Mouse (Mus musculus) layer of hippocampus, adult 18-20 months (tissue): Measurements from ENCODE around the gene Srrm3. TPM values are rescaled to one million over a fixed set of nuclear protein-coding genes. Genes with fewer than 3 reads are reported as not detected.
A peak's percentile ranks its signal among the peaks of the same experiment; 100 is the strongest.

ENCODE experiments used
- DNase-seq, 2 experiments: peaks; one replicate each; pipeline ENCODE4 v3.0.0; 2022; ENCODE audit warnings: low spot score in 2 of 2
- total RNA-seq, 2 experiments: library from RNA; stranded (reverse); gene quantifications; 2 replicates each; pipeline ENCODE4 v1.2.3; 2021

Gene Srrm3
- total RNA-seq, 2 experiments from 2014 or later = 75.2 to 77.7 TPM

DNA sequence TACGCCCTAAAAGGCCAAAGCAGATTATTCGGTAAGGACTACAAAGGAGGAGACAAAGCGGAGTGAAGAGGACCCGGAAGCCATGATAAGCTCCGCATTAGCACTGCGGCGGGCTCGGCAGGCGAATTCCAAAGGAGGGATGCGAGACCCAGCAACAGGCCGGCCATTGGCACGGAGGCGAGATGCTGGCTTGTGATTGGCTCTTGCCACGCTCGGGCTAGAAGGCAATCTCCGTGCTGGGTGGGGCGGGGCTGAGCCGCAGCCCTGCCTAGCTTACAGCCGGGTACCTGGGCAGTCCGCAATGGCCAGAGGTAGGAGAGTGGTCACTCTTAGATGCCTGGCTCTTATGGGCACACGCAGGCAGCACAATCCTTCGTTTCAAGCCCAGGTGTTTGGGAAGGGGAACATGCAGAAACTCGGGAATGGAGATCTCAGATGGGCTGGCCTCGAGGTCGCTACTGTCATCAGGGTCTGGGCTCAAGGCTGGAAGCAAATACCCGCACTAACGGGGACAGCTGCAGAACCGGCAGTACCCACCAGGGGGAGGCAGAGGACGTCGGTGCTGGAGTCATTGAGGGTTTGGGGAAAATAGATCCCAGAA lies 97.0 kb downstream of the Srrm3 start:
- peak; percentile 90 to 97 for DNase-seq

DNA sequence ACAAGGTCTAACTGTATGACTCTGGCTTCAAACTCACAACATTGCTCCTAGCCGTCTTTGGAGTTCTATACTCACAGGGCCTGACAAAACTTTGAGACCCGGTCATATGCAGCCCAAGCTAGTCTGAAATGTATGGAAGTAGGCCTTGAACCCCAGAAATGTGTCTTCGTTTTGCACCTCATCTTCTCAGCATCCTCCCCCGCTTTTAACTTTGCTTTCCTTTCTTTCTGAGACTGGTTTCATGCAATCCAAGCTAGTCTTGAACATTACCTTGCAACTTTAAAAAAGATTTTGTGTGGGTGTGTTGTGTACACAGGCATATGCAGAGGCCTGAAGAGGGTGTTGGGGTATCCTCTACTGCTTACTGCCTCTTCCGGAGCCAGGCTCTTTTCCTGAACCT lies 97.6 kb downstream of the Srrm3 start:
- DNase-seq = no peak

- no peak for DNase-seq
Measured at GRCm38 (mm10) chr5:135905320-135906225, 98.9 kb downstream of the Srrm3 start.

GRCm38 (mm10) chr5:135906846-135907245 lies 100.2 kb downstream of the Srrm3 start:
- DNase-seq = no peak

DNA sequence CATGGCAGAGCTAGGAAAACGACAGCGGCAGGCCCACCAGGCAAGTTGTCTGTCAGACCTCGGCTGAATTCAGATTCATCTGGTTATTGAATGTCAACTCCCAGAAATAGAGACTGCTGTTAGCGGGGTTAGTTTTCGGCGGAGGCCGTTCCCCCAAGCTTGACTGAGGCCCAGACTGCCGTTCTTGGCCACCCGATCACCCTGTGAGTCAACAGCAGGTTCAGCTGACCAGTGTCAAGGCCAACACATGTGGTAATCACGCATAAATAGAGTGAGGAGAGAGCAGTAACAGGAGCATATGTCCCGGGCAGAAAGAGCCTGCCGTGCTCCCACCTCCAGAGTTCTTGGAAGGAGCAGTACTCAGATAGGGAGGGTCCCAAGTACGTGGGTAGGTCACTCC lies 100.6 kb downstream of the Srrm3 start:
- DNase-seq = no peak

GRCm38 (mm10) chr5:135908185-135908584 lies 101.5 kb downstream of the Srrm3 start:
- peak in 1 of 2 experiments; percentile 67 for DNase-seq

DNA sequence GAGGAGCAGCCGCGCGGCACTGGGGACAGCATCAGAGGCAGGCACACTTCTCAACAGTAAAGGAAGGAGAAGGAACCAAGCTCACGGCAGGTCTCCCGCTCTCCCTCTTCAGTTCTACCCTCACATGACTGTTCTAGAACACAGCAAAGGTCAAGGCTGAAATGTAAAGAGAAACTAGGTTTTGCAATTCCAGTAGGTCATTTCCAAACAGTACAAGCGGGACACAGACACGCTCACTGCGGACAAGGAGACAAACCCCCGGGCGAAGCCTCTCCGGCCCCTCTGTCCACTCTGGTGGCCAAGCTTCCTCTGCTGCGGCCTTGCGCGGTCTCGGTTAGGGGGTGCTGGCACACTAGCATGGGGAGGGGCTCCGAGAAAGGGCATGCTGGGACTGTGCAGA lies 102.3 kb downstream of the Srrm3 start:
- peak in 1 of 2 experiments; percentile 9 for DNase-seq

- DNase-seq = no peak
Measured at GRCm38 (mm10) chr5:135909646-135910045, 103.0 kb downstream of the Srrm3 start.

- DNase-seq = peak in 1 of 2 experiments; percentile 6
Measured at GRCm38 (mm10) chr5:135910813-135911212, 104.1 kb downstream of the Srrm3 start.

- DNase-seq = no peak
Measured at GRCm38 (mm10) chr5:135911633-135912220, 105.0 kb downstream of the Srrm3 start.

GRCm38 (mm10) chr5:135913201-135913600 lies 106.5 kb downstream of the Srrm3 start:
- no peak for DNase-seq

GRCm38 (mm10) chr5:135914156-135914555 lies 107.5 kb downstream of the Srrm3 start:
- no peak for DNase-seq

DNA sequence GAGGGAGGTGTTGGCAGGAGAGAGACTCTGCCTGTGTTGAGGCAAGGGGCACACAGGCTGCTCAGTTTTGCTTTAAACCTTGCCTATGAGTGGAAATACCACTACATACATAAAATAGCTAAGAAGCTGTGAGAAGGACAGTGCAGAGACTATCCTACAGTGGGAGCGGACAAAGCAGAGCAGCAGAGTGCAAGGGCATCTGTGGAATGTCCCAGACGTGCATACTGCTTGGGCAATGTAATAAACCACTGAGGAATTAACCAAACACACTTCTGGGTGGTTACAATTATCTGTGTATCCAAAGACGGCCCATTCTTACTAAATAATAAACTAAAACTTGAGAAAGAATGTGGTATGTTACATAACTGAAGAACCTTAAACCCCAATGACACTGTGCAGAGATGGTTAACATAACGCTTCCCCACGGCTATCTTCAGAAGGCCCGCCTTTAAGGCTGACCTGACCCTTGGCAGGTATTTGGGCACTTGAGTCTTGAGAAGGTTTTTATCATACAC lies 109.4 kb downstream of the Srrm3 start:
- no peak for DNase-seq

- no peak for DNase-seq
Measured at GRCm38 (mm10) chr5:135916601-135917000, 109.9 kb downstream of the Srrm3 start.

DNA sequence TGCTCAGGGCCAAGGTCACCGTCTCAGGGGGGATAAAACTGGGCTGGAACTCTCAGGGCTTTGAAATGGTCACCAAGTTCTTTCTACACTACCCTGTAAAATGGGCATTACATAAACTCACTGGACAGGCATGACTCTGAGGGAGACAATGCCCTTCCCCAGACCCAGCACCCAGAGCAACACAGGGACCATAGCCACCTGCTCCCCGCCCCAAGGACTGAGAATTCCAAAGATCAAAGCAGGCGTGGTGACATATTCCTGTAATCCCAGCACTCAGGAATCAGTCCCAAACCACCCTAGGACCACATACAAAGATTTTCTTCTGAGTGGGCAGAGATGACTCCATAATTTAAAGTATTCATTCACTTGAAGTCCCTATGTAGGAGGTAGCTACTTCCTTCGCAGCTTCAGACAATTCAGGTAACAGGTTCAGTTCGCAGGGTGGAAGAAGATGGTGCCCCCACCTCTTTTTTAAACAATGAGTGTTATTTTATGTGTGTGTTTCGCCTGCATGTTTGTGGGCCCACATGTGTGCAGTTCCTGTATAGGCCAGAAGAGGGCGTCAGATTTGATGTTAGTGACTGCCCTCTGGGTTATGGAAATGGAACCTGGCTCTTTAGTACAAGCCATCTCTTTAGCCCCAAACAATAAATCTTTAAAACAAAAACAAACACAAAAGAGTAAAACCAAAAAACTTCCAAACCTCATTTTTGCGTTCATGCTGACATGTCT lies 110.8 kb downstream of the Srrm3 start:
- no peak for DNase-seq

DNA sequence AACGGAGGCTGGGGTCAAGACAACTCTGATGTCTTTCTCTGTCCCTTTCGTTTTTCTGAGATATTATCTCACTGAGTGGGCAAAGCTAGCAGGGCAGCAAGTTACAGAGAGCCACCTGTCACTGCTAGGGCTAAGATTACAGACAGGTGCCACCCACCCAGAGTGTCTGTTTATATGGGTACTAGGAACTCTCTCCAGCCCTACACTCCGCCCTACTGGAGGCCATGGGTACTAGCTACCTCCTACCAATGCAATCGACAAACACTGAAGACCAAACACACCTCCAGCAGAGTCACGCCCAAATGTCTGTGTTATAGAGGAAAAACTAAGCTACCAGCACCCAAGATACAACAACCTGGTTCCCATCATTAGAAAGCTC lies 111.4 kb downstream of the Srrm3 start:
- DNase-seq = no peak

GRCm38 (mm10) chr5:135918593-135918992 lies 111.9 kb downstream of the Srrm3 start:
- DNase-seq = no peak

- no peak for DNase-seq
Measured at GRCm38 (mm10) chr5:135919902-135920301, 113.2 kb downstream of the Srrm3 start.

DNA sequence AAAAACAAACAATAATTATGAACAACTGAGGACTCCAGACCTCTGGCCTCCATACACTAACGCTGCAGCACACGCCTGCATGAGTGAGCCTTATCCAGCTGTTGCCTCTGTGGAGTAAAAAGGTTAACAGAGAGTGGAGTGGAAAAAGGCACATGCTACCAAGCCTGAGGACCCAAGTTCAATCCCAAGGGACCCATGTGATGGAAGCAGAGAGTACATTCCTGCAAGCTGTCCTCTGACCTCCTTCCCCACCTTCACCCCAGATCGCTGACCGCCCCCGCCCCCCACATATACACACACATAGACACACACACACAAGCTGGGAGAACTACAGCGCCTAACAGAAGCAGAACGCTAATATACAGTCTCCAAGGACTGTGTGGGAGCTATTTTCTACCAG lies 117.2 kb downstream of the Srrm3 start:
- no peak for DNase-seq
